Mouse (Mus musculus): ENCODE data around the gene Nup210. TPM values are rescaled to one million over a fixed set of nuclear protein-coding genes. Genes with fewer than 3 reads are reported as not detected.

Nup210 gene
- polyA plus RNA-seq, 1 experiment from 2014 or later: 10.7 TPM

GRCm38 (mm10) chr6:91044628-91045331 is 71.8 kb downstream of the Nup210 start:
- DNase-seq (ENCODE audit: low spot score): peak; percentile 91
- Histone ChIP-seq H3K4me3 (peak overlapping the region; percentile 12; the same call in 1 of the 2 replicates), H3K36me3 (no peaks in the 10 kb centered on the region; the same call in 1 of the 2 replicates), H3K9me3 (no peaks in the 10 kb centered on the region), H3K27me3 (ENCODE audit: insufficient read depth, poor library complexity, severe bottlenecking) (peaks cover 17% of the 10 kb centered on the region), H3K4me1 (peaks cover 73% of the 10 kb centered on the region), H3K27ac (peak overlapping the region; percentile 71)
- 31% methylated on average over 6 of the region's 6 CpGs for WGBS

- no peak for DNase-seq (ENCODE audit: low spot score)
- Histone ChIP-seq H3K9me3 (no peaks in the 10 kb centered on the region), H3K4me3 (no peak overlapping the region), H3K27me3 (ENCODE audit: insufficient read depth, poor library complexity, severe bottlenecking) (peaks cover 36% of the 10 kb centered on the region), H3K27ac (peak overlapping the region; percentile 17; the same call in 1 of the 2 replicates), H3K4me1 (peaks cover 58% of the 10 kb centered on the region), H3K36me3 (no peaks in the 10 kb centered on the region; the same call in 1 of the 2 replicates)
- WGBS: 50% methylated on average over 5 of the region's 5 CpGs
Observed at GRCm38 (mm10) chr6:91041287-91041686, 75.3 kb downstream of the Nup210 start.

DNA sequence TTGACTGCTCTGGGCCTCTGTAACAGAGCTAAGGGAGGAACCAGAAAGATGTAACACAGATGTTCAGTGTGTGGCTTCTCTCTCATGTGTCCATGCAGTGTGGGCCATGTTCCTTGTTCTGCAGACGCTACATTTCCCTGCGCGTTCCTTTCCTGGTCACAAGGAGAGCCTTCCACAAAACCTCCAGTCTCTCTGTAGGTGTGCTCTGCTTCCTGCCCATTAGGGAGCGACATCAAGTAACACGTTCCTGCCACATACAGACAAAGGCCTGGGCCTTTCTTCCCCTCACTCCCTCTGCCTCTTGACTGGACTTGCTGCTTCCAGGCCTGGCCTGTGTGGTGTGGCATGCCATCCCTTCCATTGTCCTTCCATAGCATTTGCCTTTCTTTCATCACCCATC is 88.4 kb downstream of the Nup210 start:
- Histone ChIP-seq H3K4me3 (no peak overlapping the region), H3K9me3 (no peaks in the 10 kb centered on the region), H3K36me3 (peaks cover 6% of the 10 kb centered on the region; the same call in 1 of the 2 replicates), H3K4me1 (peaks cover 10% of the 10 kb centered on the region; the same call in 1 of the 2 replicates), H3K27me3 (ENCODE audit: insufficient read depth, poor library complexity, severe bottlenecking) (peaks cover 28% of the 10 kb centered on the region), H3K27ac (no peak overlapping the region)
- DNase-seq (ENCODE audit: low spot score): no peak
- WGBS: 80% methylated on average over 5 of the region's 5 CpGs

GRCm38 (mm10) chr6:91020810-91021209 is 95.8 kb downstream of the Nup210 start:
- no peak for DNase-seq (ENCODE audit: low spot score)
- Histone ChIP-seq H3K36me3 (0 out of 2 replicates have a peak, but pooled peaks cover 7% of the 10 kb centered on the region), H3K27ac (no peak overlapping the region), H3K9me3 (no peaks in the 10 kb centered on the region), H3K4me1 (0 out of 2 replicates have a peak, but pooled peaks cover 4% of the 10 kb centered on the region), H3K4me3 (no peak overlapping the region), H3K27me3 (ENCODE audit: insufficient read depth, poor library complexity, severe bottlenecking) (peaks cover 23% of the 10 kb centered on the region)
- 77% methylated on average over 7 of the region's 7 CpGs for WGBS

- H3K9me3 ChIP-seq: no peaks in the 10 kb centered on the region
- peaks cover 26% of the 10 kb centered on the region for H3K27me3 ChIP-seq (ENCODE audit: insufficient read depth, poor library complexity, severe bottlenecking)
- 0 out of 2 replicates have a peak overlapping the region, but pooled peaks have one; percentile 5 for H3K27ac ChIP-seq
- 81% methylated on average over 7 of the region's 7 CpGs for WGBS
- H3K36me3 ChIP-seq: 0 out of 2 replicates have a peak, but pooled peaks cover 11% of the 10 kb centered on the region
- no peak overlapping the region for H3K4me3 ChIP-seq
- peaks cover 28% of the 10 kb centered on the region for H3K4me1 ChIP-seq
- no peak for DNase-seq (ENCODE audit: low spot score)
Observed at GRCm38 (mm10) chr6:91016600-91017230, 99.9 kb downstream of the Nup210 start.

DNA sequence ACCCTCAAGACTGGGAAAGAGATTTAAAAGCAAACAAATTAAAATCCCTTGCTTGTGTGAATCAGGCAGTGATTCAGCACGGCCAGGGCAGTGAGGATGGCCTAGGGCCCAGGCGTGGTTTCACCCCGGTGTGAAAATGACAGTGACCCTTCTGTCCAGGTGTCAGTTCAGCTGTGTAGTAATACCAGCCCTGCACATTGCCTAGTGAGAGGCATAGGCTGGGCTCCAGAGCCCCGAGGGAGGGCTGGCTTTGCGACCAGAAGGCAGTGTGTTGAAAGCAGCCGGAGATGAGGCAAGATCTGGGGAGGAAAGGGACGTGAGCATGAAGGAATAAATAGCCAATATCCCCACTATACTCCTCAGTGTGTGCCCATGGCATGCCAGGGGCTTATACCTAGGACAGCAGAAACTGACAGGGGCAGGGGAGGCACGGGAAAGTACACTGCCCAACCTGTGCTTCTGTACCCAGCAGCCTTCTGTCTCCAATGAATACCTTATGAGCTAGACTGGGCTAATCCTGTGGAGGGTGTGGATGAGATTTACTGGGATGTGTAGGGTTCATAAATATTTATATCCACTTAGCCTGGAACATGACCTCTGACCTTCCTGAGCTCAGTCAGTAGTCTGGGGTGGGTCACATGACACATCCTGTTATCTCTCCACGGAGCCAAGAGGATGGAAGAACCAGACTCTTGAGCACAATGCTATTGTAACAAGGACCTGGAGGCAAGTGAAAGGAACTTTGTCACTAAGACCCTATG is 102.3 kb downstream of the Nup210 start:
- H3K4me1 ChIP-seq: peaks cover 28% of the 10 kb centered on the region
- H3K27me3 ChIP-seq (ENCODE audit: insufficient read depth, poor library complexity, severe bottlenecking): peaks cover 26% of the 10 kb centered on the region
- H3K9me3 ChIP-seq: no peaks in the 10 kb centered on the region
- peak overlapping the region; percentile 11; the same call in 1 of the 2 replicates for H3K27ac ChIP-seq
- no peak overlapping the region for H3K4me3 ChIP-seq
- 0 out of 2 replicates have a peak, but pooled peaks cover 6% of the 10 kb centered on the region for H3K36me3 ChIP-seq
- no peak for DNase-seq (ENCODE audit: low spot score)
- WGBS: 71% methylated on average over 9 of the region's 9 CpGs

DNA sequence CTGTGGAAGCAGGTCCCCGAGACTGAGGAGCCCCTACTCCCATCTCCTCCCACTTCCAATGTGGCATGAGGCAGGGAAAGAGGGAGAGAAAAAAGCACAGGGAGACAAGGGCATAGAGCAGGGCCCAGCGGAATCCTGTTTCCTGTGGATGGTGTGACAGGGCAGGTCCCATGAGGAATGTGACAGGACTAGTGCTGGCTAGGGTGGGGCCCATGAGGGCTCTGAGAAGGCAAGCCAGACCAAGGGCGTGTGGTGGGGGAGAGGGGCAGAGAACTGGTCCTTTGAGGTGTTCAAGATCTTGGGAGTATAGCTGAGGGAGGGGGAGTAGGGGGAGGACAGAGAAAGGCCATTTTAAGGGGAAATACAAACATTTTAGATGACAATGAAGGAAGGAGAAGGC is 104.2 kb downstream of the Nup210 start:
- Histone ChIP-seq H3K27ac (no peak overlapping the region), H3K4me3 (no peak overlapping the region), H3K4me1 (peaks cover 28% of the 10 kb centered on the region), H3K27me3 (ENCODE audit: insufficient read depth, poor library complexity, severe bottlenecking) (peaks cover 20% of the 10 kb centered on the region; the same call in 1 of the 2 replicates), H3K36me3 (0 out of 2 replicates have a peak, but pooled peaks cover 6% of the 10 kb centered on the region), H3K9me3 (no peaks in the 10 kb centered on the region)
- 54% methylated on average over 3 of the region's 3 CpGs for WGBS
- DNase-seq (ENCODE audit: low spot score): no peak

GRCm38 (mm10) chr6:91011568-91011967 is 105.1 kb downstream of the Nup210 start:
- no peaks in the 10 kb centered on the region for H3K9me3 ChIP-seq
- no peak for DNase-seq (ENCODE audit: low spot score)
- peaks cover 16% of the 10 kb centered on the region; the same call in 1 of the 2 replicates for H3K27me3 ChIP-seq (ENCODE audit: insufficient read depth, poor library complexity, severe bottlenecking)
- no peak overlapping the region for H3K27ac ChIP-seq
- WGBS: 38% methylated on average over 4 of the region's 4 CpGs
- 0 out of 2 replicates have a peak, but pooled peaks cover 4% of the 10 kb centered on the region for H3K36me3 ChIP-seq
- H3K4me3 ChIP-seq: no peak overlapping the region
- peaks cover 28% of the 10 kb centered on the region for H3K4me1 ChIP-seq

DNA sequence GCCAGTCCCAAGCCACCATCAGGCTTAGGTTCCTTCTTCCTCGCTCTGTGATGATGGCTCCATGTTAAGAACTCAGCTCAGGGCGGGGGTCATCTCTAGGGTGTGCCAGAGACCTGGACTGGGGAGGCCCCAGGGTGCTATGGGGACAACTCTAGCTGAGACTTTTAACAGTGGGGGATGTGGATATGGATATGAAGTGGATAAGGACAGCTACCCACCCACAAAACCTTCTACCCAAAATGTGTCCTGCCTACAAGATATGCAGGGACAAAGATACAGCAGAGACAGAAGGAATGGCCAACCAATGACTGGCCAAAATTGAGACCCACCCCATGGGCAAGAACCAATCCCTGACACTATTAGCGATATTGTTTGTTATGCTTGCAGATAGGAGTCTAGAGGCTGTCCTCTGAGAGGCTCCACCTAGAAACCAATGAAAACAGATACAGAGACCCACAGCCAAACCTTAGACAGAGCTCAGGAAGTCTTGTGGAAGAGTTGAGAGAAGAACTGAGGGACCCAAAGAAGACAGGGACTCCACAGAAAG is 108.3 kb downstream of the Nup210 start:
- Histone ChIP-seq H3K27ac (no peak overlapping the region), H3K4me1 (peaks cover 20% of the 10 kb centered on the region), H3K4me3 (no peak overlapping the region), H3K9me3 (no peaks in the 10 kb centered on the region), H3K27me3 (ENCODE audit: insufficient read depth, poor library complexity, severe bottlenecking) (0 out of 2 replicates have a peak, but pooled peaks cover 7% of the 10 kb centered on the region), H3K36me3 (no peaks in the 10 kb centered on the region)
- WGBS: 73% methylated on average over 3 of the region's 3 CpGs
- DNase-seq (ENCODE audit: low spot score): no peak

- WGBS: 73% methylated on average over 2 of the region's 2 CpGs
Observed at GRCm38 (mm10) chr6:91007207-91007606, 109.4 kb downstream of the Nup210 start.

DNA sequence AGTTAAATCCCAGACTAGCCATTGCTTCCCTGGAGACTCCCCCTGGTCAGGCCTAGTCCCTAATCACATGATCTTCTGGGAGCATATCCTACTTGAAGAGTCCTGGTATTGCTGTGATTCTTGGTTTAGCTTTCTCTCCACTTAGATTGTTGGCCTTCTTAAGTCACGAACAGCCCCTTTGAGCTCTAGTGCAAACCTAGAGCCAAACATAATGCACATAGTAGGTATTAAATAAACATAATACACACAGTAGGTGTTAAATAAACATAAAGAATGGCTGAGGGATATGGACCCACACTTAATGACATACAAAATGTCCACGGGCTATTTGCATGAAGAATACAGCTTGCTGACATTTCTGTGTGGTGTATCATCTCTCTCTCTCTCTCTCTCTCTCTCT is 112.5 kb downstream of the Nup210 start:
- H3K36me3 ChIP-seq: no peaks in the 10 kb centered on the region
- H3K4me3 ChIP-seq: no peak overlapping the region
- H3K27ac ChIP-seq: no peak overlapping the region
- no peaks in the 10 kb centered on the region for H3K9me3 ChIP-seq
- H3K4me1 ChIP-seq: peaks cover 38% of the 10 kb centered on the region
- H3K27me3 ChIP-seq (ENCODE audit: insufficient read depth, poor library complexity, severe bottlenecking): no peaks in the 10 kb centered on the region; the same call in 1 of the 2 replicates
- 91% methylated on average over 2 of the region's 2 CpGs for WGBS
- no peak for DNase-seq (ENCODE audit: low spot score)

More at GRCm38 (mm10) chr6:91007207-91007606, 109.4 kb downstream of the Nup210 start:
- no peak overlapping the region for H3K27ac ChIP-seq
- H3K4me3 ChIP-seq: no peak overlapping the region
- DNase-seq (ENCODE audit: low spot score): no peak
- H3K9me3 ChIP-seq: no peaks in the 10 kb centered on the region
- H3K4me1 ChIP-seq: peaks cover 19% of the 10 kb centered on the region
- H3K27me3 ChIP-seq (ENCODE audit: insufficient read depth, poor library complexity, severe bottlenecking): no peaks in the 10 kb centered on the region
- no peaks in the 10 kb centered on the region for H3K36me3 ChIP-seq

DNA sequence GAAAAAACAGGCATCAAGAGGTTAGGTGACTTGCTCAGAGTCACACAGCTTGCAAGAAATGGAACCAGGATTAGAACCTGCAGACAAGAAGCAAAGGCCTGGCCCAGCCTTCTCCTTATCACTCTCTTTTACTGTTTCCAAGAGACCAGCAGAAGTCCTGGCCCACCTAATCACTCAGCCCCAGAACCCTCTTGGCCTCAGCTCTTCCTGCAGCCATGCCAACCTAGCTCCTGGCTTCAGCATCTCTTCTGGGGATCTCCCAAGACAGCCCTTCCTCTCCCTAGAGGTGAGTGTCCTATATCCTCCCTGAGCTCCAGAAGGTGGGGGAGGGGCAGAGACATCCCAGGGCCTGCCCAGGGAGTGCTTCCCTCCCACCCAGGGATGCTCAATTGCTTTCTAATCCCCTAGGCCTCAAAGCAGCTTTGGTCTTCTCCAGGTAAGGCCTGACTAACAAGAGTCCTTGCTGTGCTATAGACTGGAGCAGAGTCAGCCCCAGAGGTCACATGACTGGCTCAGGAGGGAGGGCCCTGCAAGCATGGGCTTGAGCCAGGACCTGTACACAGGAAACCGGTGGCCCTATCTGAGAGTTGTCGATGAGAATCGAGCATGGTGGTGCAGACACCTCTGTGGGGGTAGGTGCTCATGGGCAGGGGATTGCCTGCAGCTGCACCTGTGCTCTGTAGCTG is 113.2 kb downstream of the Nup210 start:
- H3K9me3 ChIP-seq: no peaks in the 10 kb centered on the region
- no peaks in the 10 kb centered on the region; the same call in 1 of the 2 replicates for H3K27me3 ChIP-seq (ENCODE audit: insufficient read depth, poor library complexity, severe bottlenecking)
- DNase-seq (ENCODE audit: low spot score): no peak
- no peak overlapping the region for H3K27ac ChIP-seq
- H3K4me1 ChIP-seq: peaks cover 42% of the 10 kb centered on the region
- H3K4me3 ChIP-seq: no peak overlapping the region
- WGBS: 21% methylated on average over 3 of the region's 3 CpGs
- no peaks in the 10 kb centered on the region for H3K36me3 ChIP-seq
